Mouse (Mus musculus) MEL-GATA-1-ER (cell line): ENCODE results near the gene Timp3.

Experiments
- DNase-seq: peaks from one replicate; pipeline ENCODE4 v3.0.0-alpha.2; 2012; ENCODE audit warnings: low read depth; ENCODE audit errors: extremely low read depth

The Timp3 gene

DNA sequence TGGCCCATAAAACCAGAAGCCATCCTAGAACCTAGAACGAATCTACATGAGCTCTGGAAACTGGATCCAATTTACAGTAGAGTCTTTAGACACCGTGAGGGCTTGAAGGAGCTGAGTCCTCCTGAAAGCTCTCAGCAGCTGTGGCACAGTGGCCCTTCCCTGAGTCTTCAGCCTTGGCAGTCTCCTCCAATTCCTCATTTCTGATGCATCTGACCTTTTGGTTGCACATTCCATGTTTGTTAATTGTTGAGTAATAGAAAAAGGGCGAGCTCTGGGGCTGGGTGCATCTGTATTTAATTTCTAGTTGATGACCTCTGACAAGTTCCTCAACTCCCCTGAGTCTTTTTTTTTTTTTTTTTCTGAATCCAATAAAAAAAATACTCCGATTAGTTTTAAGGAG, 28.0 kb downstream of the Timp3 start:
- DNase-seq = no peak

DNA sequence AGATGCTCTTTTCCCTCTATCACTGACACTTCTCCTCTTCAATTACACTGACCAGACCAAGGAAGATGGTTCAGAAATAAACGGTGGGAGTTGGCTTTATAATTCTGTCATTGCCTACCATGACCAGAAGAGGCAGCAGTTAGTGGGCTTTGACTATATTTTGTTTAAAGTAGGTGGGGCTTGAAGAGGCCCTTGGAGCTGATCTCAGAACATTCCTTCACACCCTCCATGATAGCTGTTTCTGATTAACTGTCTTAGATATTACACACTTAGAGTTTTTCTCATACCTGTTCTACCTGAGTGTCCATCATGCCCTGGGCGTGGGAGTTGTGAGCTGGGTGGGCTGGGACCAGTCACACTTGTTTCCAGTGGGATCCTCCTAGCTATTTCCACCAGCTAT, 28.5 kb downstream of the Timp3 start:
- DNase-seq = no peak

DNA sequence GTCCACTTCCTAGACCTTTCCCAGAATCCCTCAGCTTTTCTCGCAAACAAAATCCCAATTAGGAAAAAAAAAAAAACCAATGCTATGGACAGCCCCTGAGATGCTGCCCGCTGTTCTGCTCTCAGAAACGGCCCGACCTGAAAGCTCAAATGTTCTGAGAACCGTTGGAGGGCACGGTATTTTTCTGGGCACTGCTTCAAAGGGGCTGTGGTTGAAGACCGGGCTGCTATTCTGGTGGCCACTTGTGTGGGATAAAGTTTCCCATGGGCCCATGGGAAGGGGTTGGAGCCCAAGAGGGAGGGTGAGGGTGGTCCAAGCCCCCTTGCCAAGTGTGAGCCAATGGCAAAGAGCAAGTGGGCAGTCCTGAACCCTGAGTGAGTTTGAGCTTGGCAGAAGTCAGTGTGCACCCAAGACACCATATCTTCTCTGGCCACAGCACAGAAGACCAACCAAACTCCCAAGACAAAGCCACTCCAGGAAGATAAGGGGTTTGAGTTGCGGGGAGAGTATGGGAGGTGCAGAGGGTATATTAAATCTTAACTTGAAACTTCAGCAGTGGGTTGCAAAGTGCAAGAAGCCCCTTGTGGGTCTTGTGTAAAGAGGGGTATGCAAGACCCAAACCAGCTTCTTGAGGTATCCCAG, 29.2 kb downstream of the Timp3 start:
- DNase-seq = no peak

DNA sequence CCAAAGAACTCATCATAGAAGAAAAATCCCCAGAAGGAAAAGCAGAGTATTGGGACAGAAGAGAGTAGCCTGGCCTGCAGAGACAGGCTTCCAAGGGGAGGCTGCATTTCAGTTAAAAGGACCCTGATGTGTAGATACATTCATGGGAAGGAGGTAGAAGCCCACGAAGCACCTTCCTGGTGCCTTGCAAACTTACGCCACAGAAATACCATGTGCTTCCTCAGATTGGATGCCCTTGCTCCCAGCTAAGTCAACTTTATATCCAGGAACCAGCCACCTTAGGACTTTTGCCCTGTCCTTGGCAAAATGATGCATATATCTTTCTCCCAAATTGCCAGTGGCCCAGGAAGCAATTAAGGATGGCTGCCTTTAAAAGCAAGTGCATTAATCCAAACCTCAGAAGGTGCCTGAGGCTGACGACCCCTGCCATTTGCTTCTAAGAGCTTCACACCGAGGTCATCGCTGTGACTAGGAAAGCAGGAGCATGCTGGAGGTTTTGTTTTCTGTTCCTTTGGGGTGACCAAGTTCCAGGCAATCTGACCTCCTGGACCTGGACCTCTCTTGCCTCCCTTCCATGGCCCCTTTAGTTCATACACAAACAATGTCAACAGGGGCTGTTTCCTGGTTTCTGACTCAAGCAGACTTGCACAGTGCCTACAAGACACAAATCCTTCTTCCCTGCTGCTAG, 31.0 kb downstream of the Timp3 start:
- DNase-seq = no peak

GRCm38 (mm10) chr10:86331681-86332281, 31.6 kb downstream of the Timp3 start:
- DNase-seq = no peak

- DNase-seq = no peak
Observed at GRCm38 (mm10) chr10:86332942-86333341, 32.8 kb downstream of the Timp3 start.

- no peak for DNase-seq
Observed at GRCm38 (mm10) chr10:86334581-86334980, 34.4 kb downstream of the Timp3 start.

DNA sequence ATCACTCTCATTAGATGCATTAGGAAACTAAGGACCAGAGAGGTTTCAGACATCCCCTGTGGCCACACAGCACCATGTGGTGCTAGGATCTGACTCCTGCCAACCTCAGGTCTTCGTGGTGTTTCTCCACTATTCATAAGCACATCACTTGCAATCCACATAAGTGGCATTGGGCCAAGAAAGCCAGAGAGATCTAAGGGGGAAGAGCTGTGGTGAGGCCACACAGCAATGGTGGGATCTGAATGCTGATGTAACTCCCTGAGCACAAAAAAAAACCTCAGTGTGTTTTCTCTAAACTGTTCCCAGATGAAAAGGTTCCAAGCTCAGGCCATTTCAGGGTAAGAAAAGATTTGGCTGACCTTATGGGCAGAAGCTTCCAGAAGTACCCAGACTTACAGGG, 36.3 kb downstream of the Timp3 start:
- DNase-seq = no peak

DNA sequence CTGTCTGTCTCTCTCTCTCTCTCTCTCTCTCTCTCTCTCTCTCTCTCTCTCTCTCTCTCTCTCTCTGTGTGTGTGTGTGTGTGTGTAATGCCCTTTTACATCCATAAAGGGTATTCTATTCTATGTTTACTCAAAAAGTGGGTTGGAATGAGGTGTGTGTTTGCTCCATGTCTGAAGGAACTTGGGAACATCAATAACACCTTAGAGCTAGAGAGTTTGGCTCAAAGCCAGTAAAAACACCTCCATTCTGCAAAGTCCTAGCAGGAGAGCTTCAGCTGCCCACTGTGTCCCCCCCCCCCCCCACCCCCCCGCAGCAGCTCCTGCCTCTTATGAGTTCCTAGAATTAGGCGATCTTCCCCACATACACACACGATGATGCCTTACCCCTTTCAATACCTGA, 37.1 kb downstream of the Timp3 start:
- DNase-seq = no peak

- DNase-seq = no peak
Observed at GRCm38 (mm10) chr10:86338121-86338715, 38.0 kb downstream of the Timp3 start.

GRCm38 (mm10) chr10:86339121-86339520, 38.9 kb downstream of the Timp3 start:
- DNase-seq = no peak

GRCm38 (mm10) chr10:86339649-86340379, 39.6 kb downstream of the Timp3 start:
- DNase-seq = no peak

GRCm38 (mm10) chr10:86340421-86340820, 40.2 kb downstream of the Timp3 start:
- DNase-seq = no peak

GRCm38 (mm10) chr10:86340991-86341527, 40.9 kb downstream of the Timp3 start:
- DNase-seq = no peak

- DNase-seq = no peak
Observed at GRCm38 (mm10) chr10:86341589-86341988, 41.4 kb downstream of the Timp3 start.

- DNase-seq = no peak
Observed at GRCm38 (mm10) chr10:86342151-86342550, 42.0 kb downstream of the Timp3 start.

DNA sequence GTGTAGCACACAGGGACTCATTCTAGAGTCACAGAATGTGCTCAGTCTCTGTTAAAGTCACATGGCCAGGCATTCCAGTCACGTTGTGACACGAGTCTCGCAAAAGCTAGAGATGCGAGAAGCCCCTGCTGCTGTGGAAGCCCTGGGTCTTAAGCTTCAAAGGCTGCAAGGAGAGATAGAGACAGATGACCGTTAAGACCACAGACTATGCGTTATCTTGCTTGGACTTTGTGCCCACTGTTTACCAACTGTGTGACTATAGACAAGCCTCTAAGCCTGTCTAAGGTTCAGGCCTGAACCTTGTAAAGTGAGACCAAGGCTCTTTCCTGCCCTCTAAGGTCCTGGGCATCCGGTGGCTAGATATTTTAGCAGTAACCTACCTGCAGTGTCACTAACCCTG, 42.5 kb downstream of the Timp3 start:
- no peak for DNase-seq

- DNase-seq = no peak
Observed at GRCm38 (mm10) chr10:86343362-86343761, 43.2 kb downstream of the Timp3 start.

DNA sequence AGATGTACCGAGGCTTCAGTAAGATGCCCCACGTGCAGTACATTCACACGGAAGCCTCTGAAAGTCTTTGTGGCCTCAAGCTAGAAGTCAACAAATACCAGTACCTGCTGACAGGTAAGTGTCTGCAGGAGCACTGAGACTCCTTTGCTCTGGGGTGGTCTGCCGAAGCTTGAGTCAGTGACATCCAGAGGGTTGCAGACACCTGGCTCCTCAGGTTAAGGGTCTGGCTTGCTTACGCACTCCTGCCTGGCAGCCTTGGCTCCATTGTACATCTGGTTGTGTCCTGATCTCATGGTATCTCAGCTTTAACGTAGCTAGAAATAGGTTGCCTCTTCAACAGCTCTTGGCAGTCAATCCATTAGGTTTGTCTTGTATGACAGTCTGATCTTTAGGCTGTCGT, 43.8 kb downstream of the Timp3 start:
- no peak for DNase-seq

DNA sequence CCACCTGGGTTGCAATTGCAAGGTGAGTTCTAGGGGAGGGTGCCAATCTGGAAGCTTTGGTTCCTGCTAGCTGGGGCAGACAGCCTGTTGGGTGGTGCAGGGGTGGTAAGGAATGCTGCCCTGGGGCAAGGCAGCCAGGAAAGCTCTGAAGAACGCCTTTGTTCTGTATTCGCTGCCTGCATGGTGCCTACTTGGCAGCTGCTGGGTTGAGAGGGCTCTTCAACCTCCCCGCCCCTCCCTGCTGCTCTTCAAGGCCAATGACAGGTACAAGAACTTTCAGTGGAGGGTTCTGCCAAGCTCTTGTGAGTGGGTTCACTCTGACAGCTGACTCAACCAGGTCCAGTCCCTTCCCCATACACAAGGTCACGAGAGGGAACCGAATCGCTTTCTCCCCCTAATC, 44.5 kb downstream of the Timp3 start:
- no peak for DNase-seq

- no peak for DNase-seq
Observed at GRCm38 (mm10) chr10:86345645-86346044, 45.5 kb downstream of the Timp3 start.
